Mouse (Mus musculus) heart, embryonic 14.5 days (tissue): ENCODE data around the gene Gm10645. TPM values are rescaled to one million over a fixed set of nuclear protein-coding genes. Genes with fewer than 3 reads are reported as not detected.

ENCODE experiments used
- ATAC-seq: fragments of 200-750 bp; cut with Nextera tagmentation; 2 replicates; pipeline ENCODE4 v1.8.0; 2017; ENCODE audit warnings: low read depth, moderate TSS enrichment; ENCODE audit not compliant: insufficient number of reproducible peaks, insufficient read depth, low FRiP score
- H3K27ac ChIP-seq, 2 experiments: fragments of 200-500 bp in 1 of 2; fragments of 300-500 bp in 1 of 2; sonication (generic) in 1 of 2; replicated peaks in 1 of 2; 2 replicates each; pipeline ENCODE4 v1.5.1; 2012 to 2014; ENCODE audit warnings: low read depth in 2 of 2, low read length in 2 of 2, control low read depth in 1 of 2, mild to moderate bottlenecking in 1 of 2, mixed read lengths in 1 of 2; ENCODE audit not compliant: control insufficient read depth in 1 of 2, insufficient read depth in 1 of 2
- H3K27me3 ChIP-seq: fragments of 300-500 bp; sonication (generic); 2 replicates; pipeline ENCODE4 v1.6.1; 2014; ENCODE audit warnings: mild to moderate bottlenecking, low read length, control low read depth; ENCODE audit not compliant: control insufficient read depth, insufficient read depth
- H3K36me3 ChIP-seq: fragments of 300-500 bp; sonication (generic); 2 replicates; pipeline ENCODE4 v1.6.1; 2014; ENCODE audit warnings: mild to moderate bottlenecking, control low read depth, low read length, mixed read lengths; ENCODE audit not compliant: control insufficient read depth, insufficient read depth
- H3K4me1 ChIP-seq, 2 experiments: fragments of 200-500 bp in 1 of 2; fragments of 300-500 bp in 1 of 2; sonication (generic) in 1 of 2; 2 replicates each; pipeline ENCODE4 v1.6.1; 2012 to 2014; ENCODE audit warnings: low read length in 2 of 2, control low read depth in 1 of 2, mixed read lengths in 1 of 2; ENCODE audit not compliant: control insufficient read depth in 2 of 2, insufficient read depth in 2 of 2
- H3K4me2 ChIP-seq: fragments of 300-500 bp; sonication (generic); 2 replicates; pipeline ENCODE4 v1.6.1; 2014; ENCODE audit warnings: mild to moderate bottlenecking, low read length
- H3K4me3 ChIP-seq, 2 experiments: fragments of 200-500 bp in 1 of 2; fragments of 300-500 bp in 1 of 2; sonication (generic) in 1 of 2; 2 replicates each; pipeline ENCODE4 v1.5.1; 2012 to 2014; ENCODE audit warnings: low read length in 2 of 2, mild to moderate bottlenecking in 2 of 2, control low read depth in 1 of 2, low read depth in 1 of 2, moderate library complexity in 1 of 2; ENCODE audit not compliant: control insufficient read depth in 1 of 2, insufficient read depth in 1 of 2
- H3K9ac ChIP-seq: fragments of 300-500 bp; sonication (generic); 2 replicates; pipeline ENCODE4 v1.6.1; 2014; ENCODE audit warnings: mild to moderate bottlenecking, low read length
- H3K9me3 ChIP-seq: fragments of 300-500 bp; sonication (generic); 2 replicates; pipeline ENCODE4 v1.6.1; 2016; ENCODE audit warnings: low read length, control low read depth; ENCODE audit not compliant: control insufficient read depth
- WGBS: fragments of 180-500 bp; shearing (Covaris S2); extraction: QIAGEN DNeasy Blood & Tissue Kit; methylation state at CpG from one replicate; pipeline ENCODE4 v1.1.7; 2014; 5-methylcytosine and 5-hydroxymethylcytosine counted together
- polyA plus RNA-seq: library from polyadenylated mRNA; unstranded; fragments of >200 nt; fragmentation: Nextera tagmentation; extraction: Ambion mirVana; gene quantifications from 2 replicates; pipeline ENCODE4 v1.2.1, GENCODE M21; 2014

Gene Gm10645
- polyA plus RNA-seq, 1 experiment from 2014 or later, result 1.2 TPM

DNA sequence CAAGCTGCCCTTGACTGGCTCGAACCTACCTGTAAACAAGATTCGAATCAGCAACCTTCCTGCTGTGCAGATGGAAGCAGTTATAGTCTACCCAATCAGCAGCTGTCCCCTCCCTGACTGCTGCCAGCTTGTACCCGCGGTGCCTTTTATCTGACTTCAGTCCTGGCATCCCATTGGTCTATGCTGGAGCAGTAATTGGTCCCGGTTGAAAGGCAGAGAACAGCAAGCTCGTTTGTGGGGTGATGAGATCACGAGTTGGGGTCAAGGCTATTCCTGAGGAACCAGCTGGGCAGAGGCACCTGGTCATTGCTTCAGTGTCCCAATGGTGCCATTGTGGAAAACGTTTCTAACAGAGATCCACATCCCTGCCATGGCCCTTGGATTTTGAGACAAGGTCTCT is 33.7 kb upstream of the Gm10645 start:
- no peak overlapping the region for H3K4me2 ChIP-seq
- WGBS, result 58% methylated on average over 8 of the region's 8 CpGs
- H3K4me1 ChIP-seq, result peaks cover 11 to 14% of the 10 kb centered on the region in 2 experiments
- H3K4me3 ChIP-seq, result no peak overlapping the region
- H3K36me3 ChIP-seq, result no peaks in the 10 kb centered on the region
- peak overlapping the region in 1 of 2 experiments; percentile 56; a peak in 1 of 4 replicates for H3K27ac ChIP-seq
- H3K9me3 ChIP-seq, result no peaks in the 10 kb centered on the region
- H3K27me3 ChIP-seq, result no peaks in the 10 kb centered on the region
- ATAC-seq, result no peak
- no peak overlapping the region for H3K9ac ChIP-seq

- Histone ChIP-seq H3K9ac (no peak overlapping the region), H3K27me3 (no peaks in the 10 kb centered on the region), H3K36me3 (no peaks in the 10 kb centered on the region), H3K4me3 (no peak overlapping the region), H3K4me2 (no peak overlapping the region), H3K4me1 (peaks cover 11 to 14% of the 10 kb centered on the region in 2 experiments), H3K27ac (no peak overlapping the region), H3K9me3 (no peaks in the 10 kb centered on the region)
- ATAC-seq, result no peak
- WGBS, result 81% methylated on average over 6 of the region's 6 CpGs
Measured at GRCm38 (mm10) chr8:83196088-83196487, 30.1 kb upstream of the Gm10645 start.

- no peak for ATAC-seq
- no peaks in the 10 kb centered on the region for H3K27me3 ChIP-seq
- no peak overlapping the region for H3K27ac ChIP-seq
- no peaks in the 10 kb centered on the region for H3K9me3 ChIP-seq
- H3K9ac ChIP-seq, result no peak overlapping the region
- WGBS, result 58% methylated on average over 4 of the region's 4 CpGs
- H3K4me1 ChIP-seq, result no peaks in the 10 kb centered on the region; a peak in 1 of 4 replicates
- no peaks in the 10 kb centered on the region for H3K36me3 ChIP-seq
- H3K4me3 ChIP-seq, result no peak overlapping the region
- no peak overlapping the region for H3K4me2 ChIP-seq
Measured at GRCm38 (mm10) chr8:83189538-83190095, 23.6 kb upstream of the Gm10645 start.

- no peaks in the 10 kb centered on the region; a peak in 1 of 4 replicates for H3K4me1 ChIP-seq
- no peak overlapping the region for H3K4me3 ChIP-seq
- 90% methylated on average over 10 of the region's 10 CpGs for WGBS
- no peak overlapping the region for H3K4me2 ChIP-seq
- no peak for ATAC-seq
- no peaks in the 10 kb centered on the region for H3K27me3 ChIP-seq
- no peak overlapping the region for H3K27ac ChIP-seq
- H3K9me3 ChIP-seq, result no peaks in the 10 kb centered on the region
- H3K36me3 ChIP-seq, result no peaks in the 10 kb centered on the region
- H3K9ac ChIP-seq, result no peak overlapping the region
Measured at GRCm38 (mm10) chr8:83187363-83187962, 21.5 kb upstream of the Gm10645 start.

DNA sequence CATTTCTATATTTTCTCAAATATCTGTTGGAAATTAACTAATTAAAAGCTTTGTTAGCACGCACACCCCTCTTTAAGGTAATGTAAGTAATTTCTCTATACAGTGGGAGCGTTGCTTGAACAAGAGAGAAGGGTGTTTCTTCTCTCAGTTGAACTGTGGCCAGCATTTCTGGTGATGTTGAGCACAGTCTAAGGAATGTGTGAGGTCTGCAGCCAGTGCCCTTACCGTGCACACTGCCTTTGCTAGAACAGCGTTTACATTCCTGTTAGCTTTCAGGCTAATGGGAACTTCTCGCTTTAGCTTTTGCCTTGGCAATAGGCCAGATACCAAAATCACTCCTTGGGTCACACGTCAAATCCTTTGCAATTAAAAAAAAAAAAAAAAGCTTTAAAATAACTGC is 20.4 kb upstream of the Gm10645 start:
- no peaks in the 10 kb centered on the region for H3K27me3 ChIP-seq
- H3K4me1 ChIP-seq, result no peaks in the 10 kb centered on the region; a peak in 1 of 4 replicates
- no peaks in the 10 kb centered on the region for H3K36me3 ChIP-seq
- no peaks in the 10 kb centered on the region for H3K9me3 ChIP-seq
- 32% methylated on average over 6 of the region's 6 CpGs for WGBS
- H3K9ac ChIP-seq, result no peak overlapping the region
- H3K4me2 ChIP-seq, result no peak overlapping the region
- ATAC-seq, result no peak
- no peak overlapping the region for H3K4me3 ChIP-seq
- no peak overlapping the region for H3K27ac ChIP-seq

- no peak overlapping the region for H3K4me2 ChIP-seq
- H3K9me3 ChIP-seq, result no peaks in the 10 kb centered on the region
- H3K4me3 ChIP-seq, result no peak overlapping the region
- no peaks in the 10 kb centered on the region for H3K36me3 ChIP-seq
- WGBS, result 77% methylated on average over 5 of the region's 5 CpGs
- no peaks in the 10 kb centered on the region for H3K27me3 ChIP-seq
- H3K4me1 ChIP-seq, result peaks cover 7 to 8% of the 10 kb centered on the region in 2 experiments; a peak in 3 of 4 replicates
- 0 out of 4 replicates have a peak overlapping the region, but pooled peaks of 1 of the 2 experiments have one; percentile 28 for H3K27ac ChIP-seq
- H3K9ac ChIP-seq, result no peak overlapping the region
- no peak for ATAC-seq
Measured at GRCm38 (mm10) chr8:83182784-83183183, 16.8 kb upstream of the Gm10645 start.

GRCm38 (mm10) chr8:83181851-83182482 is 16.0 kb upstream of the Gm10645 start:
- no peaks in the 10 kb centered on the region for H3K9me3 ChIP-seq
- peaks cover 7 to 9% of the 10 kb centered on the region in 2 experiments for H3K4me1 ChIP-seq
- no peak overlapping the region for H3K9ac ChIP-seq
- no peak overlapping the region for H3K4me3 ChIP-seq
- H3K4me2 ChIP-seq, result no peak overlapping the region
- H3K36me3 ChIP-seq, result no peaks in the 10 kb centered on the region
- WGBS, result 79% methylated on average over 6 of the region's 6 CpGs
- no peak overlapping the region for H3K27ac ChIP-seq
- no peaks in the 10 kb centered on the region for H3K27me3 ChIP-seq
- ATAC-seq, result no peak
